Mouse (Mus musculus) Muller cell, postnatal 12 days (primary cell): Measurements from ENCODE around the gene Hcn1.
A peak's percentile ranks its signal among the peaks of the same experiment; 100 is the strongest.

Experiments used
- DNase-seq: peaks from one replicate; pipeline ENCODE4 v3.0.0-alpha.2; 2015; ENCODE audit errors: inconsistent ontology term

Hcn1 gene

DNA sequence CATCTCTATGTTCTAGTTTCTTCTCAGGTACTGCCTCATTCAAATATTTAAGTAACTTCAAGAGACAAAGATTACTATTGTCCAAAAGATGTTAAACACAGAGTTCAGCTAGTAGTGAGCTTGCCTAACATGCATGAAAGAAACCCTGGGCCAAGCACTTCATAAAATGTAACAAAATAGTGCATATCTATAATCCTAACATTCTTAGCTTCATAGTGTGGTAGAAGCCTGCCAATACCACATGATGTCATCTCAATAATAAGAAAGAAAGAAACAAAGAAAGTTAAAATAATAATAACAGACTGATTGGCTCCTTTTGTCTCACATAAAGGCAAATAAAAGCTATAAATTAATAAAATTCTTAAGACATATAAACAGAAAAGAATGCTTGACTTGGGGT lies 103.5 kb downstream of the Hcn1 start:
- no peak for DNase-seq

DNA sequence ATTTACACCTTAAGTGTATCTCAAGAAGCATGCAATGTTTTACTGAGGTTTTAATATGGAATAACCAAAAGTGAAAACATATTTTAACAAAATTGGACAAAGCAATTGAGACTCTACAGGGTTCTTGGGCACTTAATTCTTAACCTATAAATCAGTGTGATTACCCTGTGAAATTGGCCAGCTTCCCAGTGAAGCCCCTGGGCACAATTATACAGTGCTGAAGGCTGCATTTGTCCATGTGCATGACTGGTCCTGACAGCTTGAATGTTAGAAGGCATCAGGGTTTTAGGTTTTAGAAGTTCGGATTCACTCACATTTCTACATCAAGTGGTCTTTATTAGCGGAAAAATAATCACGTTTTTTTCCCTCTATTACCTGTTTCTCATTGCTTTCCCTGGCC lies 103.9 kb downstream of the Hcn1 start:
- DNase-seq = peak; percentile 10

DNA sequence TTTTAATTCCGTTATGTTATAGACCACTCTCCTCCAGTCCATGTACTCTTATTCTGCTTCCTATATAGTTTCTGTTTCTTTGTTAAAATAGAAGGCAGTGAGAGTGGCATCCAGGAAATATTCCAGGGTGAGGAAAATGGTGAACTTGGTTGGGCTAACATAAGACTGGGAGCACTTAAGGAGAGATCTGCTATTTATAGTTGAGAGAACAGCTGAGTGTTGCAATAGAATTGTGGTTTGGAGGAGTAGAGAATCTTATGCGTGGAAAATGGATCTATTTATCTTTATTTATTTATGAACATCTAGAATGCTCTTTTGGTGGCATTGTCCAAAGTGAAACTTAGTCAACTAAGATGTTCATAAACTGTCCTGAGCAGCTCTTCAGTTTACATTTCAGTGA lies 104.4 kb downstream of the Hcn1 start:
- no peak for DNase-seq

DNA sequence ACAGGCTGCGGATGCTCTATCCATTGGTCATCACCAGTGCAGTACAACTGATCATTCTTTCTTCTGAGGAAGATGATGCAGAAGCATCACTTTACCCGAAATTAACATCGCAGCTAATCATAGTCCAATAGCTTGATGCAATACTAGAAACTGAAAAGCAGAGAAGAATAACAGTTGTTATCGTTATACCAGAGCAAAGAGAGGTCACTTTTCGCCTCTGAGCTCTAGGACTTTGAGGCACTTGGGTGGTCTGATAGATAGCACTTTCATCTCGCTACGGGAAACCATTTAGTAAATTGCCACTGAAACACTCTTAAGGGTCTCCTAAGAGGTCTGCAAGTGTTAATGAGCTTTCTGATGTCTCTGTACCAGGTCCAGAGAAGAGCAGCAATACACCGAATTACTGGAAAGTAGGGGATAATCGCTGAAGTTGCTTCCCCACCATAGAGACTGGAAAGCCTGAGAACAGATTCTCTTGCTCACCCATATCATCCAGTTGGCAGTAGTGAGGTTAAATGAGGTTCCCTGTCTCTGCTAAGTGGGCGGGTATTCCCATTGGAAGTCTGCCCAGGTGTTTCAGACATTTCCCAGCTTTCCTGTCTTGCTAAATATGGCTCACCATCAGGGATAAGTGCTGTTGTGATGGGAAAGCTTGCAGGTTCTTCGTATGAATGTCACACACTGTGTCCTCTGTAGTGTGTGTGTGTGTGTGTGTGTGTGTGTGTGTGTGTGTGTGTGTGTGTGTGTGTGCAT lies 105.0 kb downstream of the Hcn1 start:
- peak; percentile 7 for DNase-seq

DNA sequence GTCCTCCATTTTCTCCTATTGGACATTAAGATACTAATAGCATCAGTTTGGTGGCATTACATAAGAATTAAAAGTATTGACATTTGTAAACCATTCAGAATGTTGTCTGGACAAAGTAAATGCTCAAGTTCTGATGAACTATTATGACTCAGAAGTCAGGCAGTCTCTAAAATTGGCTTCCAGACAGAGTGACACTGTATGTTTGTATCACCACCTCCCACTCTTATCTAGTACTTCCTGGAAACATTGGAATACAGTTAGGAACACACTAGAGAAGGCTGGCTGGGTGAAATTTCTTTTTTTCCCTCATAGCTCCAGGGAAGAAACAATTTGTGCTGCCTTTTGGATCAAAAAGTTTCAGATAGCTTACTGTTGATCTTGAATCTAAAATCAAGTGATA lies 108.7 kb downstream of the Hcn1 start:
- peak; percentile 75 for DNase-seq

DNA sequence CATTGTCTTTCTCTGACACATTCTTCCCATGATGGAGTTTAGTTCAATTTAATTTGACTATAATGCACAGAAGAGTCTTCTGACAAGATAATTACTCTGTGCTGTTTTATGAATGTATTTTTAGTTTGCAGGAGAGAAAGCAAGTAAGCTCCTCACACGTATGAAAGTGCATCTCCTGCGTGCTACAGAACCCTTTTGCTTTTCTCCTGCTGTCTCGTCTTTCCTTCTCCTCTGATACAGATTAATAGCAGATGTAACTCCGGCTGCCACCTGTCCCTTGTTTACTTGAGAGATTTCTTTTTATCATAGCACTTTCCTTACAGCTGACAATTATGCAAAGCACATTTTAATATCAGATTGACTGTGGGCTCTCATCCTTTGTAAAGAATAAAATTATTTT lies 120.0 kb downstream of the Hcn1 start:
- DNase-seq = no peak

DNA sequence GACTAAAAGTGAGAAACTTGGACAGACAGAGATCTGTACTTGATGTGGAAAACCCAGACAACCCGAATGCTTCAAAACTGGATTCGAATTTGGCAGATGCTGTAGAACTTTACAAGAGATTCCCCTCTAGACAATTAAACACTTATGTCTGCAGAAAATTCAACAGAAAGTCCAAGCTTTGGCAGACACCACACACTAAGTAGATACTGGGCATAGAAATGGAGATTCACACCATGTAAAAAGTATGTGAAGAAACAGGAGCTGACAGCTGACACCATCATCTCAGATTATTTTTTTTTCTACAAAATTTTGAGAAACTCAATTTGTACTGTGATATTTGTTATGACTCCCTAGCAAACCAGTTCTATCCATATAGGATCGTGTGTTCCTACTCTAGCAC lies 122.0 kb downstream of the Hcn1 start:
- no peak for DNase-seq

DNA sequence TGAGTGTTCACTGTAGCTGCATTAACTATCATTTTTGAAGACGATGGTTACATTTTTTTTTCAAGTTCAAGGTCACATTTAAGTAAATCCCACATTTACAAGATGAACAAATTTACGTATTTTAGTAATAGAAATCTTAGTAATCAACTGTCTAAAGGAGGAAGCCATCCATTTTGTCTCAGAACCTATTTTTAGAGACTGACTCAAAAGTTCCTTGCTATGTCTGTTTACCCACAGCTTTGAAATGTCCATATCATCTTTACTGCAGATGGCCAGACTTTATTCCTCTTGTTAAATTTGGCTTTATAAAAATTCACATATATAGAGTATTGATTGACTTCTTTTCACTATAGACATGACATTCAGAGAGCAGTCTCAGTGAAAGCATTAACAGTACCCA lies 126.3 kb downstream of the Hcn1 start:
- no peak for DNase-seq

DNA sequence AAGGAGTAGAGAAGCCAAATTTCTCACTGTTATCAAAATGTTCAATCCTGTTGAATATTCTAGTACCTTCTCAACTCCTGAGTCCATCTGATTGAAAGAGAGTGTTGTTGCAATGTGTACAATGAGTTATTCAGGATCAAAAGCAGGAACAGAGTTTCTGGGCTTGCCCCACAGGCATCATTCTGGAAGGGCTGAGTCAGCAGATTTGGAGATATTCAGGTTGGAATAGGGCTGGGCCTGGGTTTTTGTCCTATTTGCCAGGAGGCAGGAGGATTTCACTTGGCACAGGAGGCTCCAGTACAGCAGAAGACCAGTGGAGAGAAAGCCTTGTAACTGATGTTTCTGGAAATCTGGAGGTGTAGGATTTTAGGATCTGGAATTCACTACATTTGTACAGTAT lies 130.6 kb downstream of the Hcn1 start:
- DNase-seq = no peak

DNA sequence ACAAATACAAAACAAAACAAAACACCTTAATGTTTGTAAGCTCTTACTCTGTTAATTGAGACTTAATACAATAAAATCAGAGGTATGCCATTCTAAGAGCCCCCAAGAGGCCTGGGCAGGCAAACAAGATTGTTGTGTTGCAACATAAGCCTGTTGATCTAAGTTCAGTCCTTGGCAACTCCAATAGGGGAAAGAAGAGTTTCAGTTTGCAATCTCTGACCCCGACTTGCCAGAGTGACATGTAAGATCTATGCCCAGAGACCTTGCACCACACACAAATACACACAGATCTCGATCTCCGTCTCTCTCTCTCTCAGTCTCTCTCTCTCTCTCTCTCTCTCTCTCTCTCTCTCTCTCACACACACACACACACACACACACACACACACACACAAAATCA lies 142.3 kb downstream of the Hcn1 start:
- no peak for DNase-seq

DNA sequence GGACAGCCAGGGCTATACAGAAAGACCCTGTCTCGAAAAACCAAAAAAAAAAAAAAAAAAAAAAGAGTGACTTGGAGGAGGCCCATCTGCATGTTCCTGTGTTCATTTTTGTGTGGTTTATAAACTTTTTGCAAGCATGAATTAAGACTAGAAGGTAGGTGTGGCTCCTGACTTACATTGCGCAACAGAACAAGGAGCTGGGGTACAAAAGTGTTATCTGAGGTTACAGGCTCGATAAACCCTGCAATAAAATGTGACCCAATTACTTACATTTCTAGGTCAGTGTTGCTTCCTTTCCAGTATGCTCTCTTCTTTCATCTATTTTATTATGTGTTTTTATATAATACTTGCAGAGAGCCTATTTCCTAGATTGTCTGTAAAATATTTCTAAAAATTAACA lies 143.1 kb downstream of the Hcn1 start:
- DNase-seq = no peak

DNA sequence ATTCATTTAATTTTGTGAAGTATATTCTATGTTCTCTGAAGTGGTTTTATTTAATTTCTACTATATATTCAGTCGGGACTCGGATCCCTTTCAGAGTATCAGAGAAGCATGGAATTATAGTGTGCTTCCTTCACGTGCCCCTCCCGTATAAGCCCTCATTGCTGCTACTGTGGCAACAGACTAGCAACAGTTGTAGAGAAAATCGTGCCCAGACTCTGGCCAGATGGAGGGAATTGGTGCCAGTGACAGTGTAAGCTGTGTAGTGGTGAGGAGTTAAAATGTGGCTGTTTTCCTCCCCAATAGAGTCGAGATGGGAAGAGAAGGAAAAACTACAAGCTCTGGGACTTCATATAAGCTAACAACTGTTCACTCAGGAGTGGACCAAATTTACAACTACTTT lies 163.4 kb downstream of the Hcn1 start:
- no peak for DNase-seq

DNA sequence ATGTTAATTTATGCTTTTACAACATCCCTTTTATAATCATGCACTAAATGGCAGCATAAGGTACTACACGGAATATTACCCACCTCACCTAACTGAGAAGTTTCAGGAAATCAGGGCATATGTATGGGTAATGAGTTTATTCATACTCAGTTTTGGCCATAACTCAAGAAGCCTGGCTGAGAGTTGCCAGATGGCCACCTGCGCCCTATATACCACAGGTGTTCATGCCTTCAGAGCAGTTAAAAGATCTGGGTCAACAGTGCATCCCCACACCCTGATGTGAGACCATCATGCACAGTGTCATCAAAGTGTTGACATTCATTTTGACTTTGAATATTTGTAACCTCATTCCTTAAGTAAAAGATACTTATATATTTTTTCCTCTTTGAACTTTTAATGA lies 183.3 kb downstream of the Hcn1 start:
- no peak for DNase-seq

DNA sequence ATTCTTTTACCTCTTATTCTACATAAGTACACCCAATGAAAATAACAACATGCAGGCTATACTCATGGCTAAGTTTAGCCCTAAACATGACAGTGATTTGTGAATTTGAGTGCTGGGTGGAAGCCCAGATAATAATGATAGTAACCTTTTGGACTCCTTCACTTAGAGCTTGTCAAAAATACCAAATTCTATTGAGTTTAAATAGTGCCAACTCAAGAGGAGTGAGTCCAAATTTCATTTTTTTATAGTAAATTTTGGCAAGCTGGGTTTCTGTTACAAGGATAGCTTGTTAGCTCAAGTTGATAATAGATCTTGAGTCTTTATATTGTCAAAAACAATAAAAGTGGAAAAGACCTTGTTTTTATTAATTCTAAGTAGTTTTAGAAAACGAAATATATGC lies 190.7 kb downstream of the Hcn1 start:
- no peak for DNase-seq

DNA sequence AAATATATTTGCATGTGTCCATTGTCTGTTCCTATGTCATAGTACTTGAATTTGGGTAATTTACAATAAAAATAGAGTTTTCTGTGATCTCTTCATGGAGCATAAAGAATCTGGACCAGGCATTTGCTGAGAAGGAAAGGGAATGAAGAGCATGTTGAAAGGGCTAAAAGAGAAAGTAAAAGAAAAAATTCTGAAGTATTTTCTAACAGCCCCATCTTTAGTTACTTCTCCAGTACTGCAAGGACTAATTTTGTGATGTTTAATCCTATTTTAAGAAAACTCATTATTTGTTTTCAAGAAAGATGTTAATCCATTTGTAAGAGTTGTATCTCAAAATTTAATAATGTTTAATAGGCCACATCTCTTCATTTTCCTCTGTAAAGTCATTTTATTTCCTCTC lies 198.9 kb downstream of the Hcn1 start:
- peak; percentile 32 for DNase-seq

DNA sequence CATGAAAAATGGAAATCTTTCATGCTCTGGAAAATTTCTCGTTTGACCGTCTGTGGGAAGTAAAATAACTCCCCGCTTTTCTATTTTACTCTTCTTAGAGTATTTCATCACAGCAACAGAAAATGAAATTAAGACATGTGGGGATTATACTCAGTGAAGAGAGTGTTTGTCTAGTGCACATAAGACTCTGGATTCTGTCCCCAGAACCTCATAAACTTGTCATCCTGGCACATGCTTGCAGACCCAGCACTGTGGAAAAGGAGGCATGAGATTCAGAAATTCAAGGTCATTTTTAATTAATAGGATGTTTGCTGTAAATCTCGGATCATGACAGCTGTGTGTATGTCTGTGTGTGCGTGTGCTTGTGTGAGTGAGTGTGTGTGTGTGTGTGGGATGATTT lies 225.5 kb downstream of the Hcn1 start:
- no peak for DNase-seq

DNA sequence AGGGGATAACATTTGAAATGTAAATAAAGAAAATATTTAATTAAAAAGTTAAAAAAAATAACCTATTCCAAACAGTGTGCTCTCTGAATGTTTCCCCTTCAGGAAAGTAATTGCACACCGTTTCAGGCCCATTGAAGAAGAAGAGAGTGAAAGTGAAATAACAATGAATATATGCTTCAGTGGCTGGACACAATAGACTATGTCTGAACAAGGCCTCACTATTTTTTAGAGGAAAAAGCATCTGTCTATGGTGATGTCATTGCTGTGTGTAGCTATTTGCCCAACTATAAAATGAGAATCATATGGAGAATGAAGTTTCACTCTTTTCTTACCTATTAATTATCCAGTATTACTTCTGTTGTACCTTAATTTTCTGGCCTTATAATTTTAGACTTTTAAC lies 234.5 kb downstream of the Hcn1 start:
- peak; percentile 62 for DNase-seq

DNA sequence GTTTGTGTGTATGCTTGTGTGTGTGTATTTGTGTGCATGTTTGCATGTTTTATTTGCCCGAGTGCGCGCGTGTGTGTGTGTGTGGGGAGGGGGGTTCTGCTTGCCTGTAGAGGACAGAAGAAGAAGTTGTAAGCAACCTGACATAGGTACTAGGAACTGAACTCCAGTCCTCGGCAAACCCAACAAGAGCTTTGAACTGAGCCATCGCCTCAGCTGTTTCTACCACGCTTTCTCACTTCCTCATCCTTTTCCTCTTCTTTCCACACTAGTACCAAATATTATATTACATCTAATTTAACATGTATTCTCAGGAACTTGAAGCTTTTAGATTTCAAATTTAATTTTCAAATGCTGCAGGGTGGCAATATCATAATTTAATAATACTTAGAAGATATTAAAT lies 236.1 kb downstream of the Hcn1 start:
- DNase-seq = no peak

DNA sequence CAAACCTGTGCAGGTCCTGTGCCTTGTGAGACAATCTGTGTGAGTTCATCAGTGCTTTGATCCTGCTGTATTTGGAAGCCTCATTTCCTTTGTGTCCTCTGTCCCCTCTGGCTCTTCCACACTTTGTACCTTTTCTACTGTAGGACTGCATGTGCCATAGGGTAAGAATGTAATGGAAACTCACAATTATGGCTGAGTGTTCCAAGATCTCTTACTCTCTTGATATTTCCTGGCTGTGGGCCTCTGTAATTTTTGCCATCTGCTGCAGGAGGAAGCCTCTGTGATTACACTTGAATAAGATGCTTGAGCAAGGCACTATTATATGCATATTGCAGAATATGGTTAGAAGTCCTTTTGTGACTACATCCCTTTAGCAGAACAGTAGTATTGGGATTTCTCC lies 240.2 kb downstream of the Hcn1 start:
- no peak for DNase-seq

DNA sequence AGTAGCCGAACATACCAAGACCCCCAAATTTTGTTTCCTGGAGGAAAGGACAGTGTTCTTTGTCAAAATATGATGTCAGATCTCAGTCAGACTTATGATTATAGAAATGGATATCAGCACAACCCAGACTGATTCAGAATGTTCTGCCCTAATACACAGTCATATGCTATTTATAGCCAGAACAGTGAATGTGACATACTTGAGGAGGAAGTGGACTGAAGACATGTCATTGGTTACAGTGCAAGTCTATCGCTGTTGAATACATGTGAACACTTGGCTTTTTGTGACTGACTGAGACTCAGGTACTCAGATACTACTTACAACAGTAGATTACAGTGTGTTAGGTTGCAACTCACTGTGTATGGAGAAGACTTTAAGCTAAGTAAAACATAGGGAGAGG lies 245.2 kb downstream of the Hcn1 start:
- DNase-seq = no peak

DNA sequence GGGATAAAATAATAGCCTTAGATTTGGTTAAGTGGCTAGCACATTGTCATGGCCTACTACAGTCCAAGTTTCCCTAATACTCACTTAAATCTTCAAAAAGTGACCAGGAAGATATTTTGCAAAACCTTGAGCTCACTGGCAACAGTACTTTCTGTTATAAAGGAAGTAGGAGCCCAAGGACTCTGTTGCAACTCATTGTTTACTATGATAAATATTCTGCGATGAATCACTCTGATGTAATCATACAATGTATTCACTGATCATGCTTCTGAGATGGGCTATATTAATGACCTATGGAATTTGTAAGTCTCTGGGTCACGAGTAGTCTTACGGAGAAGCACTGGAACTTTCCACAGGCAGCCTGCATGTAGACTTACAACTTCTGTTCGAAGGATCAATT lies 246.6 kb downstream of the Hcn1 start:
- DNase-seq = no peak

DNA sequence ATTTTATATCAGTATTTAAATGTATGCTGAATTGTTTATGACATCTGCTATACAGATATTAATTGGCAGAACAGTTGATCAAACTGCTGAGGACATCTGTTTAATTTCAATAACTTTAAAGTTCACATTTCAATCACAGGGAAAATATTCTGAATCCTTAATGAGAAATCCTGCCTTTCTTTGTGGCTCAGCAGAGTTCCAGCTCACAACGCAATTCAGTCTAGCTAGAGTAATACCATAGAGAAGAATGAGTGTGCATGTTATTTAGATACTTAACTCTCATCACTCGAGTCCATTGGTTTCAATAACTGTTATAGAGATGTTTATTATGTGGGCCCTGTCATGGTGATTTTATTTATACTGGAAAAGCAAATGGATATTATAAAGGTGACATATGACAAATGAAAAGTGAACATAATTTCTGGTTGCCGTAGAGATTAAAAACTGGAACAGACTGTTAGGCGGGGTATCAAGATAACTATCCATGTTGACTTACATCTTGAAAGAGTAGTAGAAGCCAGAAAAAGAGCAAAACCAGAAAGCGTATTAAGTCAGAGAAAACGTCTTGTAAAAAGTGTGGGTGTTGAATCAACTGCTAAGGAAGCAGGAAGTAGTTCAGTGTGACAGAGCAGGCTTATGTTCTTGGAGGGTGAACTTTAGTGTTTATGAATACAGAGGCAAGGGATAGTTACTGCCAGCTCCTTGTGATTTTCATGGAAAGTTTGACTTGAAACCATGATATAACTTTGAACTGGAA lies 250.0 kb downstream of the Hcn1 start:
- DNase-seq = no peak

DNA sequence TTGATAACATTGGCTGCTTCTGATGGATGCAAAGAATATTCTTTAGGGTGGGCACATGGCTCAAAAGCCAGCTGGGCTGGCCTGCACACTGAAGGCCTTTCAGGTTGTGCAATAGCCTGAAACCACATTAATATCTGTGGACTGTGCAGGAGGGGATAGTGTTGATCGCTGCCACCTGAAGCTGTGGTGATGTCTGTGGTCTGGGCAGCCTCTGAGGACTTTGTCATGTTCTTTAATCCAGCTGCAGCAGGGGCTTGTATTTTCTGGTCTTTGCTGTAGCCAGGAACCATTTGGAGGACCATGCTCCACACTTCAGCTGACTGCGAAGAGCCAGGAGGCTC lies 250.6 kb downstream of the Hcn1 start:
- no peak for DNase-seq

DNA sequence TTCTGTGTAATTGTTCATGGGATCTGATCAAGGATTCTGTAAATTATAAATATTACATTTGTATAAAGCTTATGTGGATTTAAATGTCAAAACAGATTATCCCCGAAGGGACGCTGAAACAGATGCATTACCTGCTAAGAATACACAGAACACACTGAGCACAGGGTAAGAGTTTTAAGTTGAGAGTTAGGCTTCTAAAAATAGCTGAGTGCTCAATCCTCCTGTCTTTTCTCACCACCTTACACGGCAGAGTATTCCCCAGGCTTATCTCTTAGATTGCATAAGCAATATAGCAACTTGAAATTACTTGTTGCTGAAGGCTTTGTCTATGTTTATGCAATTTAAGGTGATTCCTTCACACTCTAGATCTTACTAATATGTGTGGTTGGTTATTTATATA lies 256.3 kb downstream of the Hcn1 start:
- DNase-seq = no peak
